Comparison of ENCODE assay signal across 8 mouse cellular contexts in the genomic region with DNA sequence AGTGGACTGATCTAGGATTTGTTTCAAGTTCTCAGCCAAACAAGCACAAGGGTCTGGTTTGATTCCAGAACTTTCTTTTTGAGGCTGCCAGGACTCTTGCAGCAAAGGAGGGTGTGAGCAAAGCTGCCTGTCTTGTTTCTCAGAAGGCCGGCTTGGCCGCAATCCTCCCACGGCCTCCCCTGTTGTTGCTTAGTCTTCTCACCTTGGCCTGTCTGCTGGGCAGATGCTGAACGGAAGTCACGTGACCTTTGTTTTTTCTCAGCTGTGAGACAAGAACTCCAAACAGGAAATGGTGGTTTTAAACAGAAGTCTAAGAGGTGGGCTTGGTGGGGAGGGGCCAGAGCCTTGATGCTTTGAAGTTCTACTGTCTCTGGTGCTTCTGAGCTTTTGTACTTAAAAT.
DNase-seq lines count a peak whose midpoint lies in the region; ATAC-seq and TF ChIP-seq lines count a peak whose summit lies in the region.

No protein-coding gene starts in this region.

- H3K27ac ChIP-seq in heart, embryonic 10.5 days = no peak overlapping the region
- H3K27ac ChIP-seq in liver, adult 2 months (replicated peaks; ENCODE audit: insufficient read depth, low read depth, low read length) = no peak overlapping the region
- H3K27ac ChIP-seq in forebrain, embryonic 15.5 days (replicated peaks) = no peak overlapping the region

- no peak for TF ChIP-seq CTCF in liver, adult 2 months (IDR thresholded peaks at IDR 0.05; ENCODE audit: low read depth, low read length)

- H3K4me1 ChIP-seq in heart, embryonic 10.5 days = peaks cover 5% of the 10 kb centered on the region; the same call in 1 of the 2 replicates
- peaks cover 3% of the 10 kb centered on the region; the same call in 1 of the 2 replicates for H3K4me1 ChIP-seq in liver, adult 2 months (ENCODE audit: control insufficient read depth, insufficient read depth, low read length)
- no peaks in the 10 kb centered on the region for H3K4me1 ChIP-seq in forebrain, embryonic 15.5 days

- no peak for TF ChIP-seq POLR2A in liver, adult 2 months (IDR thresholded peaks at IDR 0.05; ENCODE audit: extremely low read depth, insufficient read depth, low read length)

- H3K4me3 ChIP-seq in heart, embryonic 10.5 days = no peak overlapping the region
- H3K4me3 ChIP-seq in liver, adult 2 months (ENCODE audit: insufficient read depth, low read depth, low read length) = no peak overlapping the region
- no peak overlapping the region for H3K4me3 ChIP-seq in forebrain, embryonic 15.5 days

- H3K9ac ChIP-seq in liver, adult 2 months (ENCODE audit: low read depth, low read length) = no peak overlapping the region
- no peak overlapping the region for H3K9ac ChIP-seq in forebrain, embryonic 15.5 days (replicated peaks)

- no peaks in the 10 kb centered on the region for H3K9me3 ChIP-seq in heart, embryonic 10.5 days
- H3K9me3 ChIP-seq in forebrain, embryonic 15.5 days = no peaks in the 10 kb centered on the region

- DNase-seq in heart, adult 18-20 months = peak; percentile 51 to 79
- DNase-seq in heart, embryonic 10.5 days (ENCODE audit: low spot score) = no peak
- DNase-seq in T-cell, adult 2 months (ENCODE audit: low spot score) = peak; percentile 94
- DNase-seq in heart, adult 8-10 months (ENCODE audit: low spot score) = peak; percentile 53
- DNase-seq in liver, adult 2 months (ENCODE audit: extremely low read depth, low read depth, low spot score) = peak; percentile 30
- peak; percentile 64 for DNase-seq in skeletal muscle tissue, adult 2 months (ENCODE audit: low read depth, low spot score)
- no peak for DNase-seq in cerebellum, postnatal 36 days

- no peaks in the 10 kb centered on the region for H3K27me3 ChIP-seq in heart, embryonic 10.5 days (ENCODE audit: insufficient read depth, poor library complexity, severe bottlenecking)
- no peaks in the 10 kb centered on the region for H3K27me3 ChIP-seq in liver, adult 2 months (ENCODE audit: control insufficient read depth, insufficient read depth, low read length)
- H3K27me3 ChIP-seq in forebrain, embryonic 15.5 days = no peaks in the 10 kb centered on the region

- H3K4me2 ChIP-seq in forebrain, embryonic 15.5 days (replicated peaks) = no peak overlapping the region

- H3K36me3 ChIP-seq in heart, embryonic 10.5 days = no peaks in the 10 kb centered on the region
- no peaks in the 10 kb centered on the region for H3K36me3 ChIP-seq in liver, adult 2 months (ENCODE audit: control insufficient read depth, insufficient read depth, low read length)
- H3K36me3 ChIP-seq in forebrain, embryonic 15.5 days = no peaks in the 10 kb centered on the region

- 40% methylated on average over 5 of the region's 5 CpGs for WGBS in heart, embryonic 10.5 days
- WGBS in liver, adult 2 months = 61% methylated on average over 5 of the region's 5 CpGs
- 63% methylated on average over 5 of the region's 5 CpGs for WGBS in forebrain, embryonic 15.5 days

- ATAC-seq in forebrain, embryonic 15.5 days (replicated peaks) = no peak

- H3K79me2 ChIP-seq in liver, adult 2 months (ENCODE audit: control insufficient read depth, insufficient read depth, low read length) = no peaks in the 10 kb centered on the region

Comparison
In these comparisons a context has a peak if more than half of its experiments do, and no peak if none do; other contexts are left out.
1. DNase-seq: peak in heart, adult 18-20 months (2 of 2), T-cell, adult 2 months (single experiment), heart, adult 8-10 months (single experiment), liver, adult 2 months (single experiment) and skeletal muscle tissue, adult 2 months (single experiment); none in heart, embryonic 10.5 days (single experiment) and cerebellum, postnatal 36 days (0 of 2).